Mouse (Mus musculus) right cerebral cortex, postnatal 4 days (tissue): ENCODE measurements around the gene Prr23a2.
A peak's percentile ranks its signal among the peaks of the same experiment; 100 is the strongest.

ENCODE experiments used
- DNase-seq: peaks from one replicate; pipeline ENCODE4 v3.0.0-alpha.2; 2022

Prr23a2 gene

GRCm38 (mm10) chr9:98856210-98856609, at the start of gene Prr23a2:
Prr23a2 (plus strand) TSS chr9:98856494.
- DNase-seq = no peak

- DNase-seq = no peak
Measured at GRCm38 (mm10) chr9:98807631-98808030, 48.7 kb upstream of the Prr23a2 start.

- DNase-seq = peak; percentile 63
Measured at GRCm38 (mm10) chr9:98809526-98809925, 46.8 kb upstream of the Prr23a2 start.

GRCm38 (mm10) chr9:98816066-98816465, 40.2 kb upstream of the Prr23a2 start:
- DNase-seq = no peak

GRCm38 (mm10) chr9:98817592-98817991, 38.7 kb upstream of the Prr23a2 start:
- no peak for DNase-seq

- no peak for DNase-seq
Measured at GRCm38 (mm10) chr9:98818971-98819370, 37.3 kb upstream of the Prr23a2 start.

GRCm38 (mm10) chr9:98819481-98819880, 36.8 kb upstream of the Prr23a2 start:
- DNase-seq = no peak

- DNase-seq = no peak
Measured at GRCm38 (mm10) chr9:98820461-98820860, 35.8 kb upstream of the Prr23a2 start.

- DNase-seq = no peak
Measured at GRCm38 (mm10) chr9:98821067-98821466, 35.2 kb upstream of the Prr23a2 start.

- DNase-seq = no peak
Measured at GRCm38 (mm10) chr9:98823805-98824204, 32.5 kb upstream of the Prr23a2 start.

- DNase-seq = no peak
Measured at GRCm38 (mm10) chr9:98829508-98829907, 26.8 kb upstream of the Prr23a2 start.

- no peak for DNase-seq
Measured at GRCm38 (mm10) chr9:98837537-98838074, 18.7 kb upstream of the Prr23a2 start.

GRCm38 (mm10) chr9:98842117-98842516, 14.2 kb upstream of the Prr23a2 start, which contains the start of gene Prr23a1:
Prr23a1 (plus strand) TSS chr9:98842503.
- DNase-seq = no peak

- no peak for DNase-seq
Measured at GRCm38 (mm10) chr9:98863463-98863862, 7.2 kb downstream of the Prr23a2 start.

- DNase-seq = no peak
Measured at GRCm38 (mm10) chr9:98864571-98864970, 8.3 kb downstream of the Prr23a2 start, which contains the start of gene Prr23a3. Prr23a3 (plus strand) TSS chr9:98864767.

GRCm38 (mm10) chr9:98901486-98901885, 45.2 kb downstream of the Prr23a2 start:
- no peak for DNase-seq

- no peak for DNase-seq
Measured at GRCm38 (mm10) chr9:98902819-98903218, 46.5 kb downstream of the Prr23a2 start, which contains the start of gene 7420426K07Rik. 7420426K07Rik (plus strand) TSS chr9:98903119.
